Mouse (Mus musculus) activated CD4-positive, CD25-positive, alpha-beta regulatory T cell, adult 9 weeks (primary cell): Measurements from ENCODE around the gene Bcl2l15. TPM values are rescaled to one million over a fixed set of nuclear protein-coding genes. Genes with fewer than 3 reads are reported as not detected.

Experiments used
- polyA plus RNA-seq: library from polyadenylated mRNA; unstranded; fragments of 100-300 nt; shearing (Covaris generic); gene quantifications from one replicate; pipeline ENCODE4 v1.2.1, GENCODE M21; 2017

Bcl2l15 gene
- 1.4 TPM for polyA plus RNA-seq

DNA sequence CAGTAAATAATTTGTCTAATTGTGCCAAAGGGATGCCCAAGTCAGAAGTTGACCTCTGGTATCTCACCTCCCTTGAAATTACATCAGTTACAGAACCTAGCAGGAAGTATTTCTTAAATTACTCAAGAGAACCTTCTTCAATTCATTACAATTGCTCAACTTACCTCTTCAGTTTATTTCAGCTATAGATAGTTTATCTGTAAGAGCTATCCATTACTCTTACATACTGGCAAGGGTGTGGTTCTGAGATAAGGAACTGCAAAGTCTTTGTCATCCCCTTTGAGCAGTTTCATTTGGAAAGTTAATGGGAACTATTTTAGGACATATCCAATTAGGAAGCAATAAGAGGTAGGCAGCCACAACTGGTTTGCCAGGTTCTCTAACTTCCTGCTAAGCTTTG is at the start of gene Bcl2l15:
Gene Bcl2l15 (plus strand): TSS at position 176 of the 400 bp plus-strand sequence.

DNA sequence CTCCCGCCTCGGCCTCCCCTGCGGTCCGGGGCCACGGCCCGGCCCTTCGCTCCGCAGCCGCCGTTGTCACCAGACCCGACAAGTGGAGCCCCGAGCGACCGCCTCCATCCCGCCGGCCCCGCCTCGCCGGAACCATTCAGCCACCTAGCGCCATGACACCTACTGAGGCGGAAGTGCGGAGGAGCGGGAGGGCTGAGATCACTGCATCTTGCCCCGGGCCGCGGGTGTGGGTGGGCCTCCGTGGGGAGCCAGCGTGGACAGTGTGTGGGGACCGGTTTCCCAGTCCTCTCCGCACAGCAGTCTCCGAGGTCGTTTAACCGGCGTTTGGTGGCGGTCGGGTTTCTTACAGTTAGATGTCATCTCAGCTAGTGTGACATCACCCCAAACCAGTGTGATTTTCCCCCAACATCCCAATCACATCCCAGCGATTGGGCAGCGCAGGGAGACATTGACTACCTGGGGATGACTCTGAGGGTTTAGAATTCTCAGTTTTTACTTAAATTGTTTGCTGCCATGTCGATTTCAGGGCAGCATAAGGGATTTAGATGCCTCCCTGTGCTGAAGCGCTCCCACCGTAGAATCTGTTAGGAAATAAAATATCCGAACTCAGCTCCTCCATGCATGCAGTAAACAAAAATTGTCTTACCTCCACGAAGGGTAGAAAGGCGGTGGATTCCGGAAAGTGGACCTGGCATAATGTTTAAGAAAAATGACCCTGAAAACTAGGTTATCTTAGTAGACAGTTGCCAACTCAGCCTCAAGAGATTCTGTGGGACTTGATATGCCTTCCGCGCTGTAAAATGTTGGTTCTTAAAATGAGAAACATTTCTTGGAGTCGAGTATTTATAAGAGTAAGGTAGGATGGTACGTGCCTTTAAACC is 40.9 kb upstream of the Bcl2l15 start, which contains the start of gene Hipk1:
Gene Hipk1 (minus strand): TSS at position 334 of the 881 bp plus-strand sequence.

GRCm38 (mm10) chr3:103808891-103809798 is 23.3 kb upstream of the Bcl2l15 start, which contains the start of the genes Dclre1b, Ap4b1 and Gm43064:
Gene Dclre1b, minus strand, starts transcription at chr3:103809444.
Gene Ap4b1, plus strand, starts transcription at chr3:103809520.
Gene Gm43064, plus strand, starts transcription at chr3:103809573.

DNA sequence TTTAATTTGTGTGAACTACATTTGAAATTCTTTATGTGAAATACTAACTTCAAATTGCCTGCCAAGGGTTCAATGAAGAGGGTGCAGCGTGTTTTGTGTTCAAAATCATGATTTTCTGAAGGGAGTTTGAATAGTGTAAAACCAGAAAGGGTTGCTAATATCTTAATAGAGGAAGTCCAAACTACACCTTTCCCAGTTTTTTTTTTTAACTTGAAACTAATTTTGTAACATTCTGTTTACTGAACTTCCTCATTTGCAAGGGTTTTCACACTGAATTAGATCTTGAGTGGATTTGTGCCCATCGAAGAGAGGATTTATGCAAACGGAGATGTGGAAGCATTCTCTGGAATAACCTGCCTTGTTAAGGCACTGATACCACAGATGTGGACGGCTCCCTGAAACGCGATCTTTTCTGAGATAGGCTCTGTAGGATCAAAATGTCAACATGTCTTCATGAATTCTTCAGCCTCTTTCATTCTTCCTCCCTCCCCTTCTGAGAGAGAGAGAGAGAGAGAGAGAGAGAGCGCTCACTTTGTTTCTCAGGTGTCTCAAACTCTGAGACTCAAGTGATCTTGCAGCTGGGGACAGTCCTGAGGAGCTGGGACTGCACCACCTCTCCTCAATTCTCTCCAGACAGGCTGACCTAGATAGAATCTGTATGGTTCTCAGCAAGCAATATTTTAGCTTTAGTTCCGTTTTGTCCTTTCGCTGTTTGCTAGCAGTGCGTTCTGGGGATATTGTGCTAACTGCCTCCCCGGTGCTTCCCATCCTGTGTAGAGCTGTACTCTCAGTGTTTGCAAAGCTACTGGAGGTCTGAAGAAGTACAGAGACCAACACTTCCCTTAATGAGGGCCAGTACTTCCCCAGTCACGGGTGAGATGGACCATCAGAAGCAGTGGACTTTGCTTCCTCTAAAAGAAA is 26.7 kb downstream of the Bcl2l15 start, which contains the start of gene Ptpn22:
Gene Ptpn22 (plus strand): TSS at position 915 of the 921 bp plus-strand sequence.

Other genes with a start within 250 kb of the Bcl2l15 start
- 2.8 TPM for gene Atg4a-ps, start 186.5 kb upstream of the Bcl2l15 start, polyA plus RNA-seq
- gene Olfml3, start 94.6 kb upstream of the Bcl2l15 start, polyA plus RNA-seq: 0.45 TPM
- gene Gm10964, start 93.2 kb upstream of the Bcl2l15 start, polyA plus RNA-seq: not detected
- 14.7 TPM for gene Hipk1, start 41.0 kb upstream of the Bcl2l15 start, polyA plus RNA-seq
- gene Dclre1b, start 23.2 kb upstream of the Bcl2l15 start, polyA plus RNA-seq: 23.6 TPM
- 31.3 TPM for gene Ap4b1, start 23.1 kb upstream of the Bcl2l15 start, polyA plus RNA-seq
- 0.38 TPM for gene Gm43064, start 23.0 kb upstream of the Bcl2l15 start, polyA plus RNA-seq
- gene Ptpn22, start 27.2 kb downstream of the Bcl2l15 start, polyA plus RNA-seq: 306 TPM
- 10.6 TPM for gene Rsbn1, start 81.5 kb downstream of the Bcl2l15 start, polyA plus RNA-seq
- gene Phtf1, start 135.5 kb downstream of the Bcl2l15 start, polyA plus RNA-seq: 9.3 TPM